Comparison of ENCODE assay signal across 8 mouse cellular contexts in genomic region chr3:31209001-31209400, GRCm38 (mm10). TPM values are rescaled to one million over a fixed set of nuclear protein-coding genes. Genes with fewer than 3 reads are reported as not detected.
DNase-seq lines count a peak whose midpoint lies in the region; ATAC-seq lines count a peak whose summit lies in the region.

No protein-coding gene starts in this region.

- 10% methylated on average over 19 of the region's 19 CpGs for WGBS in kidney, embryonic 15.5 days
- WGBS in midbrain, embryonic 13.5 days, result 9% methylated on average over 19 of the region's 19 CpGs

- H3K9ac ChIP-seq in kidney, embryonic 15.5 days, result peak overlapping the region; percentile 33; the same call in 1 of the 2 replicates
- H3K9ac ChIP-seq in midbrain, embryonic 13.5 days (replicated peaks), result peak overlapping the region; percentile 25

- ATAC-seq in kidney, embryonic 15.5 days (replicated peaks; ENCODE audit: low FRiP score), result no peak
- no peak for ATAC-seq in midbrain, embryonic 13.5 days

- no peaks in the 10 kb centered on the region for H3K9me3 ChIP-seq in kidney, embryonic 15.5 days (replicated peaks)
- no peaks in the 10 kb centered on the region for H3K9me3 ChIP-seq in midbrain, embryonic 13.5 days

- H3K4me1 ChIP-seq in kidney, embryonic 15.5 days, result peaks cover 48% of the 10 kb centered on the region
- H3K4me1 ChIP-seq in midbrain, embryonic 13.5 days (replicated peaks), result peaks cover 19% of the 10 kb centered on the region

- H3K4me3 ChIP-seq in kidney, embryonic 15.5 days (replicated peaks), result peak overlapping the region; percentile 11; the same call in 1 of the 2 replicates
- H3K4me3 ChIP-seq in midbrain, embryonic 13.5 days (replicated peaks), result peak overlapping the region; percentile 13; the same call in 1 of the 2 replicates

- 0 out of 2 replicates have a peak overlapping the region, but pooled peaks have one; percentile 27 for H3K27ac ChIP-seq in kidney, embryonic 15.5 days
- no peak overlapping the region for H3K27ac ChIP-seq in midbrain, embryonic 13.5 days

- H3K27me3 ChIP-seq in kidney, embryonic 15.5 days, result no peaks in the 10 kb centered on the region
- H3K27me3 ChIP-seq in midbrain, embryonic 13.5 days, result peaks cover 4% of the 10 kb centered on the region; the same call in 1 of the 2 replicates

- no peaks in the 10 kb centered on the region for H3K36me3 ChIP-seq in kidney, embryonic 15.5 days
- H3K36me3 ChIP-seq in midbrain, embryonic 13.5 days, result no peaks in the 10 kb centered on the region

- no peak for DNase-seq in kidney, adult 11 months
- peak; percentile 57 for DNase-seq in embryo, embryonic 11 days
- DNase-seq in gastrocnemius, postnatal 25 days, result peak; percentile 10
- DNase-seq in MN1 (ENCODE audit: low spot score), result no peak
- DNase-seq in natural killer cell, adult 2 months (ENCODE audit: low spot score in 2 of 2), result no peak
- no peak for DNase-seq in urinary bladder, postnatal 36 days (ENCODE audit: low spot score in 2 of 2)

- H3K4me2 ChIP-seq in kidney, embryonic 15.5 days, result peak overlapping the region; percentile 47
- H3K4me2 ChIP-seq in midbrain, embryonic 13.5 days (replicated peaks), result peak overlapping the region; percentile 41

RNA-seq across cellular contexts. Expression of gene Cldn11, which starts 59.3 kb away (rescaled TPM):
- 83.0 and 94.8 TPM in 2 replicates for polyA plus RNA-seq in kidney, embryonic 15.5 days (2015; fragmentation: Nextera tagmentation; extraction: Ambion mirVana)
- under 1 TPM; 0.15 to 0.88 TPM for total RNA-seq in gastrocnemius, postnatal 25 days (2021)
- polyA plus RNA-seq in midbrain, embryonic 13.5 days (2015; fragmentation: Nextera tagmentation; extraction: Ambion mirVana), result 43.4 and 47.0 TPM in 2 replicates

Comparison
In these comparisons a context has a peak if more than half of its experiments do, and no peak if none do; other contexts are left out.
1. DNase-seq: peak in embryo, embryonic 11 days (single experiment) and gastrocnemius, postnatal 25 days (single experiment); none in kidney, adult 11 months (single experiment), MN1 (single experiment), natural killer cell, adult 2 months (0 of 2) and urinary bladder, postnatal 36 days (0 of 2).